Mouse (Mus musculus) lung, postnatal 0 days (tissue): ENCODE measurements at regions not wholly inside any gene's neighbourhood (a gene's known extent, or its start where the extent isn't known, plus 50 kb on each side); places are given as distances from the start of the nearest gene placed in this dataset.

ENCODE experiments used
- CTCF ChIP-seq: IDR thresholded peaks from 2 replicates; pipeline ENCODE4 v1.5.1; 2016; ENCODE audit warnings: antibody characterized with exemption, mild to moderate bottlenecking
- EP300 ChIP-seq: IDR thresholded peaks from 2 replicates; pipeline ENCODE4 v1.6.1; 2016; ENCODE audit warnings: antibody characterized with exemption, mild to moderate bottlenecking, control low read depth

DNA sequence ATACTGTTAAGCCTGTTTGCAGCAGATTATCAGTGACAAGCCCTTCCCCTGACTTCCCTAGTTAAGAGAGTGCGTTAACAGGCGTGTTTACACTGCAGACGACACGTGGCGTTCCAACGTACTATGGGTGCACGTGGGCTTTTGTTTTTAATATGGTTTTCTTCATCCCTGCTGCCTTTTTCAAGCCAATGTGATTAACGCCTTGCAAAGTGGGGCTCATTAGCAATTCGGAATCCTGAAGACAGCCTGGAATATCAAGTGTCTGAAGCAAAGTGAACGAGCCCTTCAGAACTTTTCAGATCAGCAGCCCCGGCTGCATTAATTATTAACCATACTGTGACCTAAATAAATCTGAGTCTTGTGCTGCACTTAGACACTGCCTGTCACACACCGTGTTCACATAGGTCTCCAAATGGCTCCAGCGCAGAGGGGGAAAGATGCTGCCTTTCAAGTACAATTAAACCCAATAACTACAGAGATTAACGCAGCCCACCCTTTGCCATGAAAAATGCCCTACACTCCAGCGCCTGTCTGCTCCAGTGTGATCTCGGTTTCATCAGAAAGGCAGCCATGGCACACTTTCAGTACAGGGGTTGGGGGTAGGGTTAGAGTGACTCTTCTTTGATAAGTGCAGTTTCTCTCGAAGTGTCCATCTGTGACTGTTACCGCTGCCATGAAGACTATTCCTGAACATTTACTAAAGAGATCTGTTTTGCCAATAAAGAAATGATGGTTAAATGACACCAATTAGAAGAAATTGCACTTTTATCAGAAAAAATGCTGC, 140.7 kb upstream of the Tcerg1l start:
- TF ChIP-seq CTCF (no peak), EP300 (no peak)
